Mouse (Mus musculus) forebrain, embryonic 16.5 days (tissue): Measurements from ENCODE around the gene Mtif2. TPM values are rescaled to one million over a fixed set of nuclear protein-coding genes. Genes with fewer than 3 reads are reported as not detected.

Experiments used
- polyA plus RNA-seq: library from polyadenylated mRNA; unstranded; fragments of >200 nt; fragmentation: Nextera tagmentation; extraction: Ambion mirVana; gene quantifications from 2 replicates; pipeline ENCODE4 v1.2.1, GENCODE M21; 2015

Gene Mtif2
- polyA plus RNA-seq, 1 experiment from 2014 or later, result 65.8 TPM

Other genes with a start within 250 kb of the Mtif2 start
- gene Ccdc88a, start 152.8 kb upstream of the Mtif2 start, polyA plus RNA-seq, result 84.7 and 85.4 TPM in 2 replicates
- gene Prorsd1, start 11.4 kb upstream of the Mtif2 start, polyA plus RNA-seq, result 6.4 and 9.4 TPM in 2 replicates
- 0.63 TPM in 1 of 2 replicates, not detected in the other for gene Clhc1, start 21.5 kb downstream of the Mtif2 start, polyA plus RNA-seq
- 551 and 604 TPM in 2 replicates for gene Rps27a, start 21.7 kb downstream of the Mtif2 start, polyA plus RNA-seq
- gene Rtn4, start 166.5 kb downstream of the Mtif2 start, polyA plus RNA-seq, result 131 and 134 TPM in 2 replicates